Mouse (Mus musculus) small intestine, adult 2 months (tissue): Measurements from ENCODE around the gene Fgb.

ENCODE experiments used
- CTCF ChIP-seq: fragments of 200-500 bp; IDR thresholded peaks from 2 replicates; pipeline ENCODE4 v1.5.1; 2012; ENCODE audit warnings: low read depth, mild to moderate bottlenecking, control low read depth, inconsistent platforms, low read length, moderate library complexity, mixed read lengths; ENCODE audit not compliant: insufficient replicate concordance, insufficient read length; ENCODE audit errors: extremely low read depth
- POLR2A ChIP-seq: fragments of 200-500 bp; IDR thresholded peaks from 2 replicates; pipeline ENCODE4 v1.6.1; 2012; ENCODE audit warnings: low read depth, mild to moderate bottlenecking, control low read depth, inconsistent platforms, low read length, moderate library complexity

- no peak for TF ChIP-seq POLR2A
- no peak for TF ChIP-seq CTCF
These were observed 38.5 kb downstream of the Fgb start for GRCm38 (mm10) chr3:83011136-83011535.
